Mouse (Mus musculus) limb, embryonic 11.5 days (tissue): Measurements from ENCODE around the gene Ikzf2. TPM values are rescaled to one million over a fixed set of nuclear protein-coding genes. Genes with fewer than 3 reads are reported as not detected.

Experiments used
- ATAC-seq: fragments of 200-750 bp; cut with Nextera tagmentation; 2 replicates; pipeline ENCODE4 v1.8.0; 2017; ENCODE audit warnings: low read depth; ENCODE audit not compliant: insufficient number of reproducible peaks, low FRiP score, low TSS enrichment
- DNase-seq: peaks from one replicate; pipeline ENCODE4 v3.0.0-alpha.2; 2015; ENCODE audit warnings: low spot score
- H3K27ac ChIP-seq: fragments of 300-500 bp; sonication (generic); replicated peaks from 2 replicates; pipeline ENCODE4 v1.5.1; 2014; ENCODE audit warnings: low read depth, mild to moderate bottlenecking, low read length
- H3K27me3 ChIP-seq: fragments of 300-500 bp; sonication (generic); 2 replicates; pipeline ENCODE4 v1.6.1; 2014; ENCODE audit warnings: mild to moderate bottlenecking, low read length, mixed read lengths; ENCODE audit not compliant: control insufficient read depth, insufficient read depth
- H3K36me3 ChIP-seq: fragments of 300-500 bp; sonication (generic); 2 replicates; pipeline ENCODE4 v1.6.1; 2014; ENCODE audit warnings: mild to moderate bottlenecking, low read length, moderate library complexity, mixed read lengths; ENCODE audit not compliant: control insufficient read depth, insufficient read depth
- H3K4me1 ChIP-seq: fragments of 300-500 bp; sonication (generic); 2 replicates; pipeline ENCODE4 v1.6.1; 2014; ENCODE audit warnings: low read length, mixed read lengths; ENCODE audit not compliant: control insufficient read depth, insufficient read depth
- H3K4me2 ChIP-seq: fragments of 300-500 bp; sonication (generic); 2 replicates; pipeline ENCODE4 v1.6.1; 2014; ENCODE audit warnings: low read depth, mild to moderate bottlenecking, moderate library complexity; ENCODE audit not compliant: severe bottlenecking
- H3K4me3 ChIP-seq: fragments of 300-500 bp; sonication (generic); 2 replicates; pipeline ENCODE4 v1.5.1; 2014; ENCODE audit warnings: low read depth, low read length
- H3K9ac ChIP-seq: fragments of 300-500 bp; sonication (generic); 2 replicates; pipeline ENCODE4 v1.6.1; 2014; ENCODE audit warnings: mild to moderate bottlenecking, low read length
- H3K9me3 ChIP-seq: fragments of 300-500 bp; sonication (generic); 2 replicates; pipeline ENCODE4 v1.6.1; 2016; ENCODE audit warnings: low read length; ENCODE audit not compliant: control insufficient read depth
- WGBS: fragments of 180-500 bp; shearing (Covaris S2); extraction: QIAGEN DNeasy Blood & Tissue Kit; methylation state at CpG from one replicate; pipeline ENCODE4 v1.1.7; 2014; 5-methylcytosine and 5-hydroxymethylcytosine counted together
- polyA plus RNA-seq: library from polyadenylated mRNA; unstranded; fragments of >200 nt; fragmentation: Nextera tagmentation; extraction: Ambion mirVana; gene quantifications from 2 replicates; pipeline ENCODE4 v1.2.1, GENCODE M21; 2014

Gene Ikzf2
- polyA plus RNA-seq: 3.0 and 3.3 TPM in 2 replicates

- Histone ChIP-seq H3K4me2 (peak within 1 kb of the TSS; percentile 53), H3K9me3 (no peaks in the 10 kb centered on the region), H3K27me3 (0 out of 2 replicates have a peak, but pooled peaks cover 2% of the 10 kb centered on the region), H3K27ac (peak within 1 kb of the TSS; percentile 68; the same call in 1 of the 2 replicates), H3K36me3 (no peaks in the 10 kb centered on the region), H3K9ac (peak within 1 kb of the TSS; percentile 74), H3K4me1 (no peaks in the 10 kb centered on the region), H3K4me3 (peak within 1 kb of the TSS; percentile 68)
- peak; percentile 87 for ATAC-seq
- under 1% methylated on average over 57 of the region's 105 CpGs for WGBS
- DNase-seq: peak; percentile 80
These were observed at the start of gene Ikzf2 for GRCm38 (mm10) chr1:69687076-69687991. Gene Ikzf2 (minus strand): TSS chr1:69687245.

- Histone ChIP-seq H3K4me3 (no peak overlapping the region), H3K4me2 (no peak overlapping the region), H3K9me3 (no peaks in the 10 kb centered on the region), H3K27me3 (no peaks in the 10 kb centered on the region), H3K4me1 (no peaks in the 10 kb centered on the region), H3K36me3 (no peaks in the 10 kb centered on the region), H3K9ac (no peak overlapping the region), H3K27ac (no peak overlapping the region)
- ATAC-seq: no peak
- DNase-seq: no peak
- 85% methylated on average over 1 of the region's 1 CpGs for WGBS
These were observed 42.7 kb upstream of the Ikzf2 start for GRCm38 (mm10) chr1:69729729-69730128.

GRCm38 (mm10) chr1:69729031-69729679, 42.1 kb upstream of the Ikzf2 start:
- no peak overlapping the region for H3K4me2 ChIP-seq
- 40% methylated on average over 5 of the region's 5 CpGs for WGBS
- H3K4me1 ChIP-seq: no peaks in the 10 kb centered on the region
- no peaks in the 10 kb centered on the region for H3K9me3 ChIP-seq
- no peaks in the 10 kb centered on the region for H3K36me3 ChIP-seq
- ATAC-seq: no peak
- no peak overlapping the region for H3K4me3 ChIP-seq
- no peaks in the 10 kb centered on the region for H3K27me3 ChIP-seq
- H3K27ac ChIP-seq: no peak overlapping the region
- no peak for DNase-seq
- H3K9ac ChIP-seq: no peak overlapping the region

- Histone ChIP-seq H3K27me3 (no peaks in the 10 kb centered on the region), H3K9ac (no peak overlapping the region), H3K4me1 (no peaks in the 10 kb centered on the region), H3K27ac (no peak overlapping the region), H3K9me3 (no peaks in the 10 kb centered on the region), H3K4me2 (no peak overlapping the region), H3K4me3 (no peak overlapping the region), H3K36me3 (no peaks in the 10 kb centered on the region)
- 53% methylated on average over 5 of the region's 5 CpGs for WGBS
- DNase-seq: no peak
- no peak for ATAC-seq
These were observed 40.9 kb upstream of the Ikzf2 start for GRCm38 (mm10) chr1:69727968-69728367.

- no peaks in the 10 kb centered on the region for H3K36me3 ChIP-seq
- DNase-seq (no peak), ATAC-seq (no peak)
- H3K4me1 ChIP-seq: no peaks in the 10 kb centered on the region
- H3K4me2 ChIP-seq: no peak overlapping the region
- H3K9ac ChIP-seq: no peak overlapping the region
- no peak overlapping the region for H3K4me3 ChIP-seq
- no peak overlapping the region for H3K27ac ChIP-seq
- H3K9me3 ChIP-seq: no peaks in the 10 kb centered on the region
- no peaks in the 10 kb centered on the region for H3K27me3 ChIP-seq
- 91% methylated on average over 3 of the region's 3 CpGs for WGBS
These were observed 30.1 kb upstream of the Ikzf2 start for GRCm38 (mm10) chr1:69717107-69717506.

GRCm38 (mm10) chr1:69708571-69708970, 21.5 kb upstream of the Ikzf2 start:
- no peak overlapping the region for H3K4me2 ChIP-seq
- H3K4me3 ChIP-seq: no peak overlapping the region
- ATAC-seq: no peak
- H3K27me3 ChIP-seq: no peaks in the 10 kb centered on the region
- no peak overlapping the region for H3K9ac ChIP-seq
- H3K36me3 ChIP-seq: no peaks in the 10 kb centered on the region
- no peaks in the 10 kb centered on the region for H3K4me1 ChIP-seq
- no peaks in the 10 kb centered on the region for H3K9me3 ChIP-seq
- DNase-seq: no peak
- no peak overlapping the region for H3K27ac ChIP-seq
- 93% methylated on average over 1 of the region's 1 CpGs for WGBS

- H3K36me3 ChIP-seq: no peaks in the 10 kb centered on the region
- H3K9ac ChIP-seq: no peak overlapping the region
- H3K27ac ChIP-seq: no peak overlapping the region
- no peak for DNase-seq
- H3K4me2 ChIP-seq: no peak overlapping the region
- no peaks in the 10 kb centered on the region for H3K4me1 ChIP-seq
- H3K27me3 ChIP-seq: no peaks in the 10 kb centered on the region
- no peaks in the 10 kb centered on the region for H3K9me3 ChIP-seq
- ATAC-seq: no peak
- 88% methylated on average over 3 of the region's 3 CpGs for WGBS
- no peak overlapping the region for H3K4me3 ChIP-seq
These were observed 16.6 kb upstream of the Ikzf2 start for GRCm38 (mm10) chr1:69703506-69704156.

- Histone ChIP-seq H3K9me3 (no peaks in the 10 kb centered on the region), H3K27me3 (no peaks in the 10 kb centered on the region), H3K36me3 (no peaks in the 10 kb centered on the region), H3K27ac (no peak overlapping the region), H3K4me3 (no peak overlapping the region), H3K4me1 (no peaks in the 10 kb centered on the region), H3K4me2 (no peak overlapping the region), H3K9ac (no peak overlapping the region)
- no peak for ATAC-seq
- DNase-seq: no peak
- 76% methylated on average over 6 of the region's 6 CpGs for WGBS
These were observed 4.9 kb upstream of the Ikzf2 start for GRCm38 (mm10) chr1:69691946-69692345.
